Mouse (Mus musculus): ENCODE data around the gene Olfr1049. TPM values are rescaled to one million over a fixed set of nuclear protein-coding genes. Genes with fewer than 3 reads are reported as not detected.
"Not testable (repeated sequence)": the region's sequence is repeated elsewhere in the genome, so short reads cannot be mapped to it uniquely, and the experiment has no call there.

Olfr1049 gene
- polyA plus RNA-seq (2015; fragmentation: Nextera tagmentation; extraction: Ambion mirVana), result not detected in 2 replicates

GRCm38 (mm10) chr2:86258228-86258627 lies at the start of gene Olfr1049:
Gene Olfr1049 (minus strand): TSS chr2:86258328.
- ATAC-seq; H3K4me2 ChIP-seq (ENCODE audit: low read depth, low read length); H3K4me1 ChIP-seq (ENCODE audit: control insufficient read depth, insufficient read depth, low read length); H3K4me3 ChIP-seq (ENCODE audit: low read length); H3K27ac ChIP-seq (ENCODE audit: low read length); H3K9ac ChIP-seq (ENCODE audit: low read depth, low read length); H3K27me3 ChIP-seq (replicated peaks; ENCODE audit: control insufficient read depth, insufficient read depth, low read length); H3K9me3 ChIP-seq (ENCODE audit: control insufficient read depth, low read length); H3K36me3 ChIP-seq (ENCODE audit: control insufficient read depth, insufficient read depth, low read length): not testable (repeated sequence)

DNA sequence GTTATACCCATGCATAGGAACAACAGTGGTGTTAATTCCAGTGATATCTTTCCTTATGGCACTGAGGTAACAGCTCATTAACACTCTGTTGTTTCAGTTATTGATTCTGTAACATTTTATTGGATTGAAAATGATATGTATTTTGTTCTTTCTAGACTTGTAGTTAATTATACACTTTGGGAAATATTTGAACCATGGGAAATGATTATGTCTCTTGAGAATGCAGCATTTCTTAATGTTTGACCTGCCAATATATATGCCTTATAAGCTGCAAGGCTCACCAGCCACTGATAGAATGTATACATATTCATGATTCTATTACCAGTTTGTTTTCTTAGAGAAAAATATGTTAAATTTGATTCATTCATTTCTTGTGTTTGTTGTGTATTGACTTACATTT lies 34.0 kb upstream of the Olfr1049 start, which contains the start of gene Olfr1052:
TSS of gene Olfr1052 (plus strand) at position 301 of the 400 bp plus-strand sequence.
- Histone ChIP-seq H3K27me3 (replicated peaks; ENCODE audit: control insufficient read depth, insufficient read depth, low read length) (no peaks in the 10 kb centered on the region), H3K9ac (ENCODE audit: low read depth, low read length) (no peak within 1 kb of the TSS), H3K27ac (ENCODE audit: low read length) (no peak within 1 kb of the TSS), H3K4me2 (ENCODE audit: low read depth, low read length) (no peak within 1 kb of the TSS), H3K9me3 (ENCODE audit: control insufficient read depth, low read length) (no peaks in the 10 kb centered on the region), H3K4me1 (ENCODE audit: control insufficient read depth, insufficient read depth, low read length) (no peaks in the 10 kb centered on the region), H3K36me3 (ENCODE audit: control insufficient read depth, insufficient read depth, low read length) (no peaks in the 10 kb centered on the region), H3K4me3 (ENCODE audit: low read length) (no peak within 1 kb of the TSS)
- no peak for ATAC-seq

DNA sequence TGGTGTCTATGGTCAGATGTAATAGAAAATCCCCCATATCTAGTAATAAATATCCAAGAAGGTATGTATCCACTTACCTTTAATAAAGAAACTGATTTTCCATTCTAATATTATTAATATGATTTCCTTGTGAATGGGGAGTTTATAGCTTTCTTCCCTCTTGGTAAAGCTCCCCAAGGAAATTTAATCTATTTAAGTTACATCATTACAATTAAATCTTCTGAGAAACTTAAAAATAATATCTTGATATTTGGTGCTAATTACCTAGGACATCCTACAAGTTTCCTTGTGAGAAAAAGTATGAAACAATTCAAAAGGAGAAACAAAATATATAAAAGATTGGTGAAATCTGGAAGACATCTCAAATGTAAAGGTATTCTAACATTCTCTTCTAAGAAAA lies 20.9 kb upstream of the Olfr1049 start, which contains the start of gene Olfr1051:
TSS of gene Olfr1051 (minus strand) at position 101 of the 400 bp plus-strand sequence.
- H3K9me3 ChIP-seq (ENCODE audit: control insufficient read depth, low read length); H3K4me2 ChIP-seq (ENCODE audit: low read depth, low read length); H3K27ac ChIP-seq (ENCODE audit: low read length); H3K4me1 ChIP-seq (ENCODE audit: control insufficient read depth, insufficient read depth, low read length); H3K36me3 ChIP-seq (ENCODE audit: control insufficient read depth, insufficient read depth, low read length); H3K9ac ChIP-seq (ENCODE audit: low read depth, low read length); ATAC-seq; H3K4me3 ChIP-seq (ENCODE audit: low read length); H3K27me3 ChIP-seq (replicated peaks; ENCODE audit: control insufficient read depth, insufficient read depth, low read length): not testable (repeated sequence)

DNA sequence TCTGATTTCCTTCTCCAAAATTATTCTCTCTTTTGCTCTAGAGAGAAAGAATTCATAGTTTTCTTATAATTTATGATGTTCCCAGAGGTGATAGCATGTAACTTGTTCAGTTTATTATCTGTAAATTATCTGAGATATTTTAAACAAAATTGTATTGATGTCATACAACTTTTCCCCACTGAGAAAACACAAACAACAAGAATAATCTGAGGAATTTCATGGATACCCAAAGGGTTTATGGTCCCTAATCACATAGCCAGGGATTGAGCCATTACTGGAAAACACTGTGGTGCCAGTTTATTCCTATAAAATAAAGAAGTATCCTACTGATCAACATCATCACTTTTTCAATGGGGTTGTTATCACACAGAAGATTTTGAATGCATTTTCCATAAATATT lies 17.9 kb downstream of the Olfr1049 start, which contains the start of gene Olfr1048:
TSS of gene Olfr1048 (minus strand) at position 101 of the 400 bp plus-strand sequence.
- no peak for ATAC-seq
- H3K4me3 ChIP-seq (ENCODE audit: low read length), result no peak within 1 kb of the TSS
- no peak within 1 kb of the TSS for H3K4me2 ChIP-seq (ENCODE audit: low read depth, low read length)
- no peak within 1 kb of the TSS for H3K9ac ChIP-seq (ENCODE audit: low read depth, low read length)
- H3K36me3 ChIP-seq (ENCODE audit: control insufficient read depth, insufficient read depth, low read length), result no peaks in the 10 kb centered on the region
- no peaks in the 10 kb centered on the region for H3K4me1 ChIP-seq (ENCODE audit: control insufficient read depth, insufficient read depth, low read length)
- no peak within 1 kb of the TSS for H3K27ac ChIP-seq (ENCODE audit: low read length)
- no peaks in the 10 kb centered on the region for H3K9me3 ChIP-seq (ENCODE audit: control insufficient read depth, low read length)
- no peaks in the 10 kb centered on the region for H3K27me3 ChIP-seq (replicated peaks; ENCODE audit: control insufficient read depth, insufficient read depth, low read length)

DNA sequence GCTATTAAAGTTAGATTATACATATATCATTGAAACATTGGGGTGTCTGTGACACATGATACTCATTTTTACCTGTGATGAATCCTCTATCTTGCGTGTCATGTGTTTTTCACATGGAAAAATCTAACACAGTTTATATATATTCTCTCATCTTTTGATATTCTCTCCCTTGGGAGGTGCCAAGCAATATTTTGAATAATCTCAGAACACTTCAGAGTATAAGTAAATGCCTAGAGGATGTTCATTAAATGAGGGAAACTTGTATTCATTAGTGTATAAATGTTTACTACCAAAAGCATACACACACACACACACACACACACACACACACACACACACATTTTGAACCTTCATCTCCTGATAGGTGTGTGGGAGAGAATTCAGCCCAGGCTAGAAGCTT lies 26.8 kb downstream of the Olfr1049 start, which contains the start of gene Olfr1047:
TSS of gene Olfr1047 (minus strand) at position 101 of the 400 bp plus-strand sequence.
- H3K9ac ChIP-seq (ENCODE audit: low read depth, low read length), result no peak within 1 kb of the TSS
- ATAC-seq, result no peak
- H3K4me2 ChIP-seq (ENCODE audit: low read depth, low read length), result no peak within 1 kb of the TSS
- H3K27ac ChIP-seq (ENCODE audit: low read length), result no peak within 1 kb of the TSS
- no peak within 1 kb of the TSS for H3K4me3 ChIP-seq (ENCODE audit: low read length)
- H3K4me1 ChIP-seq (ENCODE audit: control insufficient read depth, insufficient read depth, low read length), result no peaks in the 10 kb centered on the region
- no peaks in the 10 kb centered on the region for H3K36me3 ChIP-seq (ENCODE audit: control insufficient read depth, insufficient read depth, low read length)
- WGBS, result 92% methylated on average over 1 of the region's 1 CpGs
- no peaks in the 10 kb centered on the region for H3K27me3 ChIP-seq (replicated peaks; ENCODE audit: control insufficient read depth, insufficient read depth, low read length)
- H3K9me3 ChIP-seq (ENCODE audit: control insufficient read depth, low read length), result no peaks in the 10 kb centered on the region

DNA sequence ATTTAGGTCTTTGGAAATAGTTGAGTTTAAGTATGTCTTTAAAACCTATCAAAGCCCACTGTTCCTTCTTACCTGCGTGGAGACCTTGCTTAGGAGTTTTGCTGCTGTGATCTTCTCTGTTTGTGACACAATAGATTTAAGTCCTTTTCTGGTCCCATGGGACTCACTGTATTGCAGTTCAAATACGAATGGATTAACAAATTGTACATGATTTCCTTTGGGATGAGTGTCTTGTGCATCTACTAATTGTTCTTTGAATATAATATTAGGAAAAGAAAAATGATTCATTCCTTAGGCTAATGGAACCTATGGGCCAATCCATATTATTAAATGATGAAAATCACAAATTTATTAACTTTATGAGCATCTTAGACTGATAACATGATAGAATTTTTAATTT lies 38.9 kb downstream of the Olfr1049 start, which contains the start of gene Olfr1046:
TSS of gene Olfr1046 (minus strand) at position 101 of the 400 bp plus-strand sequence.
- Histone ChIP-seq H3K4me3 (ENCODE audit: low read length) (no peak within 1 kb of the TSS), H3K4me1 (ENCODE audit: control insufficient read depth, insufficient read depth, low read length) (no peaks in the 10 kb centered on the region), H3K27me3 (replicated peaks; ENCODE audit: control insufficient read depth, insufficient read depth, low read length) (no peaks in the 10 kb centered on the region), H3K9me3 (ENCODE audit: control insufficient read depth, low read length) (no peaks in the 10 kb centered on the region), H3K36me3 (ENCODE audit: control insufficient read depth, insufficient read depth, low read length) (no peaks in the 10 kb centered on the region), H3K9ac (ENCODE audit: low read depth, low read length) (no peak within 1 kb of the TSS), H3K27ac (ENCODE audit: low read length) (no peak within 1 kb of the TSS), H3K4me2 (ENCODE audit: low read depth, low read length) (no peak within 1 kb of the TSS)
- WGBS, result 72% methylated on average over 2 of the region's 2 CpGs
- no peak for ATAC-seq

Other genes starting within 250 kb of the Olfr1049 start
- gene Olfr1033, start 237.7 kb downstream of the Olfr1049 start, polyA plus RNA-seq (2015; fragmentation: Nextera tagmentation; extraction: Ambion mirVana), result 1.6 and 3.0 TPM in 2 replicates
- 0.02 TPM in 1 of 2 replicates, not detected in the other for gene Olfr1034, start 212.5 kb downstream of the Olfr1049 start, polyA plus RNA-seq (2015; fragmentation: Nextera tagmentation; extraction: Ambion mirVana)
- not detected in 2 replicates for gene Olfr1036, start 184.3 kb downstream of the Olfr1049 start, polyA plus RNA-seq (2015; fragmentation: Nextera tagmentation; extraction: Ambion mirVana)
- not detected in 2 replicates for gene Olfr1037, start 170.9 kb downstream of the Olfr1049 start, polyA plus RNA-seq (2015; fragmentation: Nextera tagmentation; extraction: Ambion mirVana)
- not detected in 2 replicates for gene Olfr1039, start 122.4 kb downstream of the Olfr1049 start, polyA plus RNA-seq (2015; fragmentation: Nextera tagmentation; extraction: Ambion mirVana)
- not detected in 2 replicates for gene Olfr1040, start 111.6 kb downstream of the Olfr1049 start, polyA plus RNA-seq (2015; fragmentation: Nextera tagmentation; extraction: Ambion mirVana)
- gene Olfr1042, start 96.5 kb downstream of the Olfr1049 start, polyA plus RNA-seq (2015; fragmentation: Nextera tagmentation; extraction: Ambion mirVana), result not detected in 2 replicates
- not detected in 2 replicates for gene Olfr1043, start 90.8 kb downstream of the Olfr1049 start, polyA plus RNA-seq (2015; fragmentation: Nextera tagmentation; extraction: Ambion mirVana)
- gene Olfr1044, start 80.5 kb downstream of the Olfr1049 start, polyA plus RNA-seq (2015; fragmentation: Nextera tagmentation; extraction: Ambion mirVana), result not detected in 2 replicates
- gene Olfr52, start 72.6 kb downstream of the Olfr1049 start, polyA plus RNA-seq (2015; fragmentation: Nextera tagmentation; extraction: Ambion mirVana), result not detected in 2 replicates
- gene Olfr1045, start 55.3 kb downstream of the Olfr1049 start, polyA plus RNA-seq (2015; fragmentation: Nextera tagmentation; extraction: Ambion mirVana), result not detected in 2 replicates
- gene Olfr1046, start 39.0 kb downstream of the Olfr1049 start, polyA plus RNA-seq (2015; fragmentation: Nextera tagmentation; extraction: Ambion mirVana), result not detected in 2 replicates
- gene Olfr1047, start 26.9 kb downstream of the Olfr1049 start, polyA plus RNA-seq (2015; fragmentation: Nextera tagmentation; extraction: Ambion mirVana), result not detected in 2 replicates
- not detected in 2 replicates for gene Olfr1048, start 18.0 kb downstream of the Olfr1049 start, polyA plus RNA-seq (2015; fragmentation: Nextera tagmentation; extraction: Ambion mirVana)
- not detected in 2 replicates for gene Olfr1051, start 20.8 kb upstream of the Olfr1049 start, polyA plus RNA-seq (2015; fragmentation: Nextera tagmentation; extraction: Ambion mirVana)
- not detected in 2 replicates for gene Olfr1052, start 34.1 kb upstream of the Olfr1049 start, polyA plus RNA-seq (2015; fragmentation: Nextera tagmentation; extraction: Ambion mirVana)
- not detected in 2 replicates for gene Olfr1053, start 57.0 kb upstream of the Olfr1049 start, polyA plus RNA-seq (2015; fragmentation: Nextera tagmentation; extraction: Ambion mirVana)
- gene Olfr1054, start 77.1 kb upstream of the Olfr1049 start, polyA plus RNA-seq (2015; fragmentation: Nextera tagmentation; extraction: Ambion mirVana), result not detected in 2 replicates
- gene Olfr1055, start 92.0 kb upstream of the Olfr1049 start, polyA plus RNA-seq (2015; fragmentation: Nextera tagmentation; extraction: Ambion mirVana), result not detected in 2 replicates
- gene Olfr1056, start 104.1 kb upstream of the Olfr1049 start, polyA plus RNA-seq (2015; fragmentation: Nextera tagmentation; extraction: Ambion mirVana), result not detected in 2 replicates
- gene Olfr1057, start 120.1 kb upstream of the Olfr1049 start, polyA plus RNA-seq (2015; fragmentation: Nextera tagmentation; extraction: Ambion mirVana), result not detected in 2 replicates
- not detected in 2 replicates for gene Olfr1058, start 130.2 kb upstream of the Olfr1049 start, polyA plus RNA-seq (2015; fragmentation: Nextera tagmentation; extraction: Ambion mirVana)
- not detected in 2 replicates for gene Olfr1061, start 155.7 kb upstream of the Olfr1049 start, polyA plus RNA-seq (2015; fragmentation: Nextera tagmentation; extraction: Ambion mirVana)
- not detected in 2 replicates for gene Olfr1062, start 168.4 kb upstream of the Olfr1049 start, polyA plus RNA-seq (2015; fragmentation: Nextera tagmentation; extraction: Ambion mirVana)
- gene Olfr1065, start 192.3 kb upstream of the Olfr1049 start, polyA plus RNA-seq (2015; fragmentation: Nextera tagmentation; extraction: Ambion mirVana), result not detected in 2 replicates
- gene Olfr1066, start 197.9 kb upstream of the Olfr1049 start, polyA plus RNA-seq (2015; fragmentation: Nextera tagmentation; extraction: Ambion mirVana), result not detected in 2 replicates
- not detected in 2 replicates for gene Olfr228, start 229.1 kb upstream of the Olfr1049 start, polyA plus RNA-seq (2015; fragmentation: Nextera tagmentation; extraction: Ambion mirVana)